Mouse (Mus musculus): ENCODE data around the gene Lgi4.

Lgi4 gene

DNA sequence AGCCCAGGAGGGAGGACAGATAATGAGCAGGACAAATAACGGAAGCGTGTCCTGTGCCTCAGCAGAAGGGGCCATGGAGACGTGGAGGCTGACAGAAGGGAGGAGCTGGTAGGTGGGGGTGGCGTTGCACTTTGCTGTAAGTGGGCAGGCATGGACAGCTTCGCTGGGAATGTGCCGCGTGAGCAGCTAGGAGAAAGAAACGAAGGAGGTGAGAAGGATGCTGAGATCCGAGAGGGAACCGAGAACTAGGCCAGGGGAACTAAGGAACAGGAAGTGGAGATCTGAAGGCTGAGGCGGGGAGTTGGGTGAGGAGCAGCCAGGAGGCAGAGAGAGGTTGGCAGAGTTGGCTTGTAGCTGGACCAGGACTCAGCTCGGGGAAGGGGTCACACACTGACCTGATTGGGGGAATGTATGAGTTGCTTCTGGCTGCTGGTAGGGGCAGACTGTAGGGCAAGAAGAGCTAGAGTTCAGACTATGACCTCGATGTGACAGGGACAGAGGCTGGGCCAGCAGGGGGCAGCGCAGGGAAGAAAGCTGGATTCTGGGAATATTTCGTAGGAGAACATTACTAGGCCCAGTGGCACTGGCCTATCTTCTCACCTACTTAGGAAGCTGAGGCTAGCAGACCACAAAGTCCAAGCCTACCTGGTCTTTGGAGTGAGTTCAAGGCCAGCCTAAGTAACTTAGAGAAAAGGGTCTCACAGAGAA lies 46.1 kb downstream of the Lgi4 start:
- in situ Hi-C loops (cut with MboI, MseI): no loop called here

GRCm38 (mm10) chr7:31106166-31106565 lies 47.0 kb downstream of the Lgi4 start:
- in situ Hi-C loops (cut with MboI, MseI): no loop called here

DNA sequence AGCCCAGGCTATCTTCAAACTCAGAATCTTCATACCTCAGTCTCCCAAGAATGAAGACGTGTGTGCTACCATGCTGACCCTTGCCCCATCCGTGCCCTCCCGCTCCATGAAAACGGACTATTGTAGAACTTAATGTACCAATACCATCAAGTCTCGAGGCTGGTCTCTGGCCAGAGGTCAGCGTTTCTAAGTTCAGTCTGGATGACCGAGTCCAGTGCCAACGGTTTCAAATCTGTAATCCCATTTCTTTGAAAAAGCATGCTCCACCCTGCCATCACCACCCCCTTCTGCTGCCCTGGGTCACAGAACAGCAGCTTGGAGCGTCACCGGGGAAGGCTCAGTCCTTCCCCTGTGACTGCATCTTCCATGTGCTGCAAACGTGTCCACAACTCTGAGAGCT lies 48.6 kb downstream of the Lgi4 start:
- in situ Hi-C loops (cut with MboI, MseI): no loop called here

GRCm38 (mm10) chr7:31109091-31109490 lies 49.9 kb downstream of the Lgi4 start:
- in situ Hi-C loops (cut with MboI, MseI): no loop called here

- in situ Hi-C loops (cut with MboI, MseI): no loop called here
Measured at GRCm38 (mm10) chr7:31109796-31110195, 50.7 kb downstream of the Lgi4 start.

DNA sequence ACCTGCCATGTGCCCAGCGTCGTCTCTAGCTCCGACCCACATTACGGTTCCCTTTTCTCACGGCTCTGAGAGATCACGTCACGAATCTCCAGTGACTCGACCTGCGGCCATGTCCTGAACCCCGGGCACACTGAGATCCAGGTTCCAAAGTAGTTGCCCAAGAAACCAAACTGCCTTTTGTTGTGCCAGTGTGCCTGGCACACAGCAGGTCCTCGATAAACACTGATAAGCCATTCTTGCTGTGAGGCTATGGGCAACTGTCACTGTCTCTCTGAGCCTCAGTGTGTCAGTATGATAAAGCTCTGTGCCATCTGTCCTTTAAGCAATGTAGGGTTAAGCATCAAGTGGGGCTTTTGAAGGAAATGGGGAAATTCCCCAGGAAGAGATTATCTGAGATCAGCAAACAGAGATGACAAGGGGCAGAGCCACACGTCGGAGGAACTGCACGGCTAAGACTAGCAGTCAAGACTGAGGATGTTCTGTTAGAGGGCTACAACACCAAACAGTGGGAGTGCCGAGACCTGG lies 51.8 kb downstream of the Lgi4 start:
- in situ Hi-C loops (cut with MboI, MseI): no loop called here

DNA sequence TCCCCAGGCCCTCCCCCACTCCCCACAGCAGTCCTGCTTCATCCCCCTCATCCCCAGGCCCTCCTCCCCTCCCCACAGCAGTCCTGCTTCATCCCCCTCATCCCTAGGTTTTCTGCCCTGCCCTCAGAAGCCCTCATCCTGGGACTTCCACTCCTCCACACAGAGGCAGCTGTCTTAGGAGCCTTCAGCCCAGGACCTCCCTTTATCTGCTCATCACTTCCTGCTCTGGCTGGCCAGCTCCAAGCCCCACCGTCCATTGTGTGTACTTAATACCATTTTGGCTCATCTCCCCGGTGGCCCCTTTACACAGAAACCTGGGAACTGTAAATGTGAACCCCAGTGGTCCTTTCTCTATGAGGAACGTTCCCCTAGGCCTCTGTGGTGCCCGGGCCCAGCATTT lies 52.9 kb downstream of the Lgi4 start:
- in situ Hi-C loops (cut with MboI, MseI): no loop called here

DNA sequence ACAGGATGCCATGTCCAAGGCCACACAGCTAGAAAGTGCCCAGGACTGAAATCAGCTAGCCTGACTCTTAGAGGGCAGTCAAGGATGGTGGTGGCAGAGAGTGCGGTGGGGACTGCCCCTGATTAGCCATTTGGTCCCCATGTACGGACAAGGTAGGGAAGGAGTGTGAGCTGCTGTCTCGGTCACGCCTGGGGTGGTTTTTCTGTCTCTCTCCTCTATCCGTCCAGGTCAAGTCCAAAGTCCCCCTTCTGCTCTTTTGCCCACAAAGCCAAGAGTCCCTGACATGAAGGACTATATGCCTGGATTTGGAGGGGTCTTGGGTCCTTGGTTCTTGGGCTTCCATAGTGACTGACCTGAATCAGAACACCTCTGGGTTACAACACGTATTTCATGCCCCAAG lies 54.7 kb downstream of the Lgi4 start:
- in situ Hi-C loops (cut with MboI, MseI): no loop called here

DNA sequence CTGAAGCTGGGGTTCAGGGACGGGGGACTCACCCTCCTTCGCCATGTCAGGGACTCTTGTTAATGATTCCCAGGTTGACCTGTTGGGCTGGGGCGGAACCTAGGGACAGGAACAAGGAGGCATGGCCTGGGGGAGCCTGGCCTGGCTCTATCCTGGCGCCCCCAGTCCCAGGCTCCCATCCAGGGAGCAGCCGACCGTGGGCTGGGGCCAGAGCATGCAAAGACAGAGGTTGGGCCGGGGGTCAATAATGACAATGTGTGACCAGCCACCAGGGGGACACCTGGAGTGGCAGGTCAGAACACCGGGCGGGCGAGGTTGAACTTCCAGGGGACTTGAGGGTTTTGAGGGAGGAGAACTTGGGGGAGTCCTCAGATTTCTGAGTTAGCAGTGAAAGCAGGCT lies 55.5 kb downstream of the Lgi4 start:
- in situ Hi-C loops (cut with MboI, MseI): no loop called here

GRCm38 (mm10) chr7:31115182-31115581 lies 56.0 kb downstream of the Lgi4 start, which contains the start of gene Hpn:
Gene Hpn, minus strand, starts transcription at chr7:31115290.
- in situ Hi-C loops (cut with MboI, MseI): no loop called here

- in situ Hi-C loops (cut with MboI, MseI): no loop called here
Measured at GRCm38 (mm10) chr7:31115587-31116043, 56.5 kb downstream of the Lgi4 start.

- in situ Hi-C loops (cut with MboI, MseI): no loop called here
Measured at GRCm38 (mm10) chr7:31116721-31117145, 57.6 kb downstream of the Lgi4 start.

DNA sequence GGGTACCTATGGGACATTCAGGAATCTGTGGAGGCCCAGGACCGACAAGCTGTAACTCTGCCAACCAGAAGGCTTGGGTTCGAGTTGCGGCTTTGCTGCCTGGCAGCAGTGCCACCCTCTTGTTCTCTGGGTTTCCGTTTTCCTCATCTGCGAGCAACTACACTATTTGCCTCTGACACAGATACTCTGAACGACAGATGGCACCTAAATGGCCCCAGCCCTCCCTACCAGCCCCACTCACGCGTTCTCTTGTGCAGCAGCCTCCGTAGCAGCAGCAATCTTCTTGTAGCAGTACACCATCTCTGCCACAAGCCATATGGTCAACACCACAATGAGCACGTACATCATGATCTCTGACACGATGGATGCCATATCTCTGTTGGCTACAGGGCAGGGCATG lies 58.3 kb downstream of the Lgi4 start:
- in situ Hi-C loops (cut with MboI, MseI): no loop called here

DNA sequence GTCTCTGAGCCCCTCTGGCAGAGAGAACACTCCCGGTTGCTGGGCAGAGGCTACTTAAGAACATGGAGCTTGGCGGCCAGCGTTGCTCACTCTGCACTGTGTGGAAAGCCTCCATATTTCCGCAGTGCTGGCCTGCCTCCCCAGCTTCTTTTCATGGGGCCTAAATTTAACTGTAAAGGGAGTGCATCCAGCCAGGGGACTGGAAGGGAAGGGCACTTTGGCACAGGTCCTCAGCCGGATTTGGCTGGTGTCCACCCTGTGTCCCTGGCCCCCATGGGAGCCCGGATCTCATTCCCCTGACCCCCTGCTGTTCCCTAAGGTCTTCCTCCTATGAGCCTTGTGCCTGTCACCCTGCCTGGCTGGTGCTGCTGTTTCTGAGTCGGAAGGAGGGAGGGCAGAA lies 59.3 kb downstream of the Lgi4 start:
- in situ Hi-C loops (cut with MboI, MseI): no loop called here

GRCm38 (mm10) chr7:31119556-31119955 lies 60.4 kb downstream of the Lgi4 start:
- in situ Hi-C loops (cut with MboI, MseI): no loop called here

Data from regulatory T cell (primary cell).